Mouse (Mus musculus): Measurements from ENCODE around the gene Ccdc12. TPM values are rescaled to one million over a fixed set of nuclear protein-coding genes. Genes with fewer than 3 reads are reported as not detected.

Ccdc12 gene
- polyA plus RNA-seq, 1 experiment, result 613 TPM

DNA sequence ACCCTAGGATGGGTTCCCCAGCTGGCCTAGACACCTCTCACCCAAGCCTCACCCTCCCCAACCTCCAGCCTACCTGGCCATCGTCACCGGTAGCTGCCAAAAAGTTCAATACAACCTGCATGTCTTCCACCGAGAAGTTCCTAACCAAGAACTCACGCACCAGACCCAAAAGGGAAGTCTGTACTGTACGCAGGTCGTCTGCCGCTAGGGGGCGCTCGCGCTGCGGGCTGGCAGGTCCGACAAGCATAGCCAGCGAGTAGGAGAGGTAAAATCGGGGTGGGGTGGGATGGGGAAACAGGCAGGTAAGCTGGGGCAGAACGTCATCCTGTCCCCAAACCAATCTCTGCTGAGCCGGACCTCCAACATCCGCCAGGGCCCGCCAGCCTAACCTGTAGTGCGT is 21.1 kb upstream of the Ccdc12 start:
- no peak for TF ChIP-seq GATA1 (IDR thresholded peaks at IDR 0.05; ENCODE audit: low read length)

GRCm38 (mm10) chr9:110638611-110639021 is 17.7 kb upstream of the Ccdc12 start:
- TF ChIP-seq GATA1 (IDR thresholded peaks at IDR 0.05; ENCODE audit: low read length), result no peak

DNA sequence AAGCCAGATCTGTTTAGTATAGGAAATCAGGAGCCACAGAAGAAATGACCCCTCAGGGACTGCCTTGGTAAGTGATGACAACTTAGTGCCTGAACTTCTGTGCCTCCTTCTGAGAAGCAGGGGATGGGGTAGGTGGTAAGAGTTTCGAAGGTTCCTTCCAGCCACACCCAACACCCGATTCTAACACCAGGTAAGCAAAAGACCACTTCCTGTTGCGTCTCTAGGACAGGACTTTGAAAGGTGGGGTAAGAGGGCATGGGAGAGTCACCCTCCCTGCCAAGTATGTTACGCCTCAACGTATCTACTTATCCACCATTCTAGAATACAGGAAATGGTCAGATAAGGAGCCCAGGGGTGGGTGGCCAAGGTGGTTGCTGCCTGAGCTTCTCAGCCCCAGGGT is 15.3 kb upstream of the Ccdc12 start:
- TF ChIP-seq GATA1 (IDR thresholded peaks at IDR 0.05; ENCODE audit: low read length), result no peak

- no peak for TF ChIP-seq GATA1 (IDR thresholded peaks at IDR 0.05; ENCODE audit: low read length)
These were observed 13.3 kb upstream of the Ccdc12 start for GRCm38 (mm10) chr9:110642812-110643524.

GRCm38 (mm10) chr9:110643787-110644186 is 12.5 kb upstream of the Ccdc12 start:
- no peak for TF ChIP-seq GATA1 (IDR thresholded peaks at IDR 0.05; ENCODE audit: low read length)

DNA sequence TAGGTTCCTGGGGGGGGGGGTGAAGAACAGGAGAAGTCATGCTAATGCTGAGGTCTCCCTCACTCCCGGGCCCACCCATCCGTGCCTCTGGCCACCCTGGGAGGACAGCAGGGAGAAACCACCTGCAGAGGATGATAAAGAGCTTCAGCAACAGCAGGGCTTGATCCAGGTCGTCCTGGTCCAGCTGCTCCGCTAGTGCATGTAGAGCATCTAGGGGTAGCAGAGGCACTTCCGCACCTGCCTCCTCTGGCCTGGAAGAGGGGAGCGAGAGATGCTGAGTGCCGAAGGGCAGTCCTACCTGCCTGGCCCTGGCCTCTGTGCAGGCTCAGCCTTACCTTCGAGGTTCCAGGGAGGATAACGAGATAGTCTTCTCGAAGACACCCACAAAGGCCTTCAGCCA is 12.0 kb upstream of the Ccdc12 start:
- TF ChIP-seq GATA1 (IDR thresholded peaks at IDR 0.05; ENCODE audit: low read length), result no peak

DNA sequence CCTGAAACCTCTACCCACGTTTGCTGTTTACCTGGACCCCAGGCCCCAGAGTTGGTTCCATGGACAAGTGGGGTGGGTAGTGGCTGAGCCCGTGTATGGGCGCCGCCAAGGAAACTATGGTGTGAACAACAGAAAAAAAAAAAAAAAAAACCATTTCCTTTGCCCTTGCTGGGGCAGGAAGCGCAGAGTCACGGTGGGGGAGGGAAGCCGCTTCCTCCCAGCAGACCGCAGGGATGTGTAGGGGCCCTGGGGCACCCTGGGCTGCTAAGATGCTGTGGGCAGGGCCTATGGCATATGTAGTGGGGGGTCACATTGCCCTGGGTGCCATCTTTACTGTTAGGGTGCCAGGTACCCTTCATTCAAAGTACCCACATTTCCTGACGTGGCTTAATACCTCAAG is 11.1 kb upstream of the Ccdc12 start:
- no peak for TF ChIP-seq GATA1 (IDR thresholded peaks at IDR 0.05; ENCODE audit: low read length)

GRCm38 (mm10) chr9:110649775-110650174 is 6.5 kb upstream of the Ccdc12 start:
- TF ChIP-seq GATA1 (IDR thresholded peaks at IDR 0.05; ENCODE audit: low read length), result no peak

DNA sequence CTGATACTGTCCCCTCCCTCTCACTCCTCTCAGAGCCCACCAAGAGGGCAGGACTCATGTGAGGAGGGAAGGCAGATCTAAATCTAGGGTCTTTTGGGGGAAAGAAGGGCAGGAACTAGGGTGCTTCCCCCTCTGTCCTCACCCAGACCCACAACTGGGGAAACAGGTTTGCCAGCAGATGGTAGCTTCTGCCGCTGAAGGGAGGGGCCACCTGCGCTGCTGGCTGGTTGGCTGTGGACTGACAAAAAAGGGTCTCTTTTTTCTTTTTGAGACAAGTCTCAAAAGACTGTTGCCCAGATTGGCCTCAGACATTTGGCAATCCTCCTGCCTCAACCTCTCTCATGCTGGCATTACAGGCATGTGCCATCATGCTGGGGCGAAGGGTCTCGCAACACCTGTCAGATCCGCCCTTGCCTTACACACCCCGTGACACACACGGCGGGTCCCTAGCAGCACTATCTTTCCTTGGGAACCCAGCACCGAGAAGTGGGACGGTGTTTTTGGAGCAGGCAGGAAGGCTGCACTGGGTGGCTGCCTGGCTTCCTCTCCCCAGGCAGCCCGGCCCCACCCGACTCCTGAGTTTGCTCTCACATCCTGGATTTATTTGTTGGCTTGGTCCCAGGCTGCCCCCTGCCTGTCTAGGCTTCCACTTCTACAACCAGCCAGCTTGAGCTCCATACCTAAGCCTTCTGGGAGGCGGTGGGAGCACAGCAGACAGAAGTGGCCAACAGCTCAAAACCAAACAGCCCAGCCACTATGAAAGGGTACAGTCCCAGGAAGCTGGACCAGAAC is 4.2 kb upstream of the Ccdc12 start:
- no peak for TF ChIP-seq GATA1 (IDR thresholded peaks at IDR 0.05; ENCODE audit: low read length)

GRCm38 (mm10) chr9:110652963-110653654 is 3.2 kb upstream of the Ccdc12 start:
- TF ChIP-seq GATA1 (IDR thresholded peaks at IDR 0.05; ENCODE audit: low read length), result no peak

DNA sequence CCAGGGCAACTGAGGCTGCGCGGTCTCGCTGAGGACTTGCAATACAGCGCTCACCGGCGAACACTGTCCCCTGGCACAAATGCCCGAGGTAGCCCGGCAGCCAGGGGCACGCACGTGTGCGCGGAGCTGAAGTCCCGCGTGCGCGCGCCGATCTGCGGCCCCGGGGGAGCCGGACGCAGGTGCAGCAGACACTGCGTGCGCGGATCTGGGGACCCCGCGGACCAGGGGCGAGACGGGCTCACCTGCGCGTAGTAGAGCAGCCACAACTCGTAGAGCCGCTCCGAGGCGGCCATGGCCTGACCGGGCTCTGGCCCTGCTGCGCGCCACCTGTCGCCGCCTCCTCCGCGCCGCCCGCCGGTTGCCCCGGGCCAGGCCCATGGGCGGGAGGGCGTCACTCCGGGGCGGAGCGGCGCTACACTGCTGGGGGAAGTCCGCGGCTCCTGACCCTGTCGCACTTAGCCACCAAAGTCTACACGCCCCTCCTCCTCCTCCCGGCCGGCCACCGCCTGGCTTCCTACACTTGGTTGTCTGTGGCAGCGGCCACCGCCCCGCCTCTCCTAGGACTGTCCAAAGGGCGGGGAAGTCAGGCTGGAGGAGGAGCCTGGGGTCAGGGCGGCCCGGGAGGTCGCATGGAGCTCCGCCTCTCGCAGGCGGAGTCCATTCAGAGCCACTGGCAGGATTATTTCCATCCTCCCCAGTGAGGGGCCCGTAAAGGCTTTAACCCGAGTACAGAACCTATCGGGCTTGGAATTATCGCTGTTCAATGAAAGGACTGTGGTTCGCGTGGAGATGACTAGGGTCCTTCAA is 2.4 kb upstream of the Ccdc12 start, which contains the start of gene Nbeal2:
Gene Nbeal2, minus strand, starts transcription at position 507 of the 807 bp plus-strand sequence.
- no peak for TF ChIP-seq GATA1 (IDR thresholded peaks at IDR 0.05; ENCODE audit: low read length)

GRCm38 (mm10) chr9:110654726-110655650 is 1.3 kb upstream of the Ccdc12 start:
- TF ChIP-seq GATA1 (IDR thresholded peaks at IDR 0.05; ENCODE audit: low read length), result no peak

DNA sequence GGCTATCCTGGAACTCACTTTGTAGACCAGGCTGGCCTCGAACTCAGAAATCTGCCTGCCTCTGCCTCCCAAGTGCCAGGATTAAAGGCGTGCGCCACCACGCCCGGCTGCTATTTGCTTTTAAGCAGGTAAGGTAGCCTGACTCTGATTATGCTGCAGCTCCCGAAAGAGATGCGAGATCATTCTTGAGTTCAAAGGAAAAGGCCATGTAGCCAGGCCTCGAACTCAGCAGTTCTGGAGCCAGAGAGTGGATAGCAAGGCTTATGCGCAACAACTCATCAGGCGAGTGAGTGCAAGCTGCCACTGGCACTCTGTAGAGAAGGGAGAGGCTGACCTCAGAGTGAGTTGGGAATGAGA is 674 bp upstream of the Ccdc12 start:
- no peak for TF ChIP-seq GATA1 (IDR thresholded peaks at IDR 0.05; ENCODE audit: low read length)

- no peak for TF ChIP-seq GATA1 (IDR thresholded peaks at IDR 0.05; ENCODE audit: low read length)
These were observed 1.3 kb downstream of the Ccdc12 start for GRCm38 (mm10) chr9:110657474-110658078.

Data from G1E-ER4 (cell line).